Mouse (Mus musculus): ENCODE data around the gene Plekhm2.
A peak's percentile ranks its signal among the peaks of the same experiment; 100 is the strongest.

The Plekhm2 gene

GRCm38 (mm10) chr4:141628661-141629060 is 36.0 kb downstream of the Plekhm2 start:
- DNase-seq = no peak

DNA sequence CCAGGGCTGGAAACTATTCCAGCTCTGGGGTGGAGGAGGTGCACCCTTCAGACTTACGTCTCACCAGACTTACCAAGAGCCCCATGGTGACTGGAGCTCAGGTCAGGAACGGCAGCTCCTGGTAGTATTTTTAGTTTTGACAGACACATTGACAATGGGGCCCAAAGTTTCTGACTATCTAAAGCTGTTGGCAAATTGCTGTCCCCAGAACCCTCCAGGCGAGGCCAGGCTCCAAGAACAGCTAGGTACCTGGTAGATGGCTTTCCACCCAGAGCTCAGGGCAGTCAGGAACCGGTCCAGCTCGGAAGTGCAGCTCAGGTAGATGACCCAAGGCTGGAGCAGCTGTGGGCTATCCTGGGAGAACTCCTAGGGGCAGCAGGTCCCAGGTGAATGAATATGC is 37.2 kb downstream of the Plekhm2 start:
- no peak for DNase-seq

GRCm38 (mm10) chr4:141625774-141626550 is 38.7 kb downstream of the Plekhm2 start:
- no peak for DNase-seq

DNA sequence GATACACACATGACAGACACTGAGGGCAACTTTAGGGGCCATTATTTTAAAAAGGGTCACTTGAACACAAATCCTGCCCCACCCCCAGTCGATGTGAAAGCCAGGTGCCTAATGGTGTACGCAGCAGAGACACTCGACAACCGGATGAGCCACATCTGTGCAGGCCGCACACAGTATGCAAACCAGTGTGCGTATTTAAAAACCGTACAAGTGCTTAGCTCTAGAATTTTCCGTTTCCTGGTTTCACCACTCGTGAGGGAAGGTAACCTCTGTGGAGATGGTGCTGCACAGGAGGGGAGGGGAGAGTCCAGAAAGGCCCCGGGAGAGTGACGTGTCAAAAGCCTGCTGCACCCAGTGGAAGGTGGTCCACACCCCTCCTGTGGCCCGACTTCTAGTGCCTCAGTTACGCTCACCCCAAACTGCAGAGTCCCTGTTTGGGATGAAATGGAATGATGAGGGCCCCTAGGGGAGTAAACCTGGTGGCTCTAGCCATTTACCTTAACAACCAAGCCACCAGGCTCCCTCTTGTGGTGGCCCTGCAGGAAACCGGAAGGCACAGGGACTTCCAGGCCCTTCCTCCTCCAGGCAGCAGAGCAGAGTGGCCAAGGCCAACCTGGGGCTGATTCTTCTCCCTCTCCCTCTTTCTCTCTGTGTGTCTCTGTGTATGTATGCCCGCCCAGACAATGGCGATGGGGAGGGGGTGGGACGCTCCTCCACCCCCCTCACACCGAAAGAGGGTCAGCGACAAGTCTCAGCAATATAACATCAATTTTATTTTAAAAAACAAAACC is 39.5 kb downstream of the Plekhm2 start:
- no peak for DNase-seq

GRCm38 (mm10) chr4:141624134-141624533 is 40.6 kb downstream of the Plekhm2 start:
- DNase-seq = no peak

DNA sequence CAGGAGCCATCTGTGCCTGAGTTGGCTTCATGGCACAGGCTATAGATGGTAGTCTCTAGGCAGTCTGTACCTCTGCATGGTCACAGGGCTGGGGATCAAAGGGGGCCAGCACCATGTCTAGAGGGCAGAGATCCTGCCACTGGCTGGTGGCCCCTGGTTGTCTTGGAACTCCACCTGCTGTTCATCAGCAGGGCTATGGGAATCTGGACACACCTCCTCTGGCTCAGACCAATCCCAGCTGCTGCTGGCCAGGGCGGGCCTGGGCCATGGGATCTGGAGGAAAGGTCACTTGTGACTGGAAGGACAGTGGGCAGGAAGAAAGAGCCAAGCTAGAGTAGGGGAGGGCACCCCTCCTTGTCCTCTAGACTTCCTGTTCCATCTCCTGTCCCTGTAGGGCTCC is 41.0 kb downstream of the Plekhm2 start, which contains the start of gene Slc25a34:
TSS of gene Slc25a34 (minus strand) at position 156 of the 400 bp plus-strand sequence.
- DNase-seq = no peak

DNA sequence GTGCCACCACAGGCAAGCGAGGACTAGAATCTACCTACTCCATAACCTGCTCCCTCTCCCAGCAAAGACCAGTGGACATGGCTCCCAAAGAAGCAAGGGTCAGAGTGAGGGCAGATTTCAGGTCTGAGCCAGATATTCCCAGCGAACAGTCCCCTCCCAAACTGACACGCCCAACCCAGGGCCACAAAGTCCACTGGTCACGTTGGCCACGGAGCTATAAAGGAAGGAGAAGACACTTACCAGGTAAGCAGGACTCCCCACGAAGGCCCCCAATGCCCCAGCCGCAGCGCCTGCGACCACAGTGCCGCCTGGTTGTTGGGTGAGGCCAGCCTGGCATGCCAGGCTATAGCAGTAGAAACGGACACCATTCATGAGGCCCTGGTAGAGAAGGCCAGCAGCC is 41.7 kb downstream of the Plekhm2 start:
- no peak for DNase-seq

GRCm38 (mm10) chr4:141622580-141622979 is 42.1 kb downstream of the Plekhm2 start:
- no peak for DNase-seq

DNA sequence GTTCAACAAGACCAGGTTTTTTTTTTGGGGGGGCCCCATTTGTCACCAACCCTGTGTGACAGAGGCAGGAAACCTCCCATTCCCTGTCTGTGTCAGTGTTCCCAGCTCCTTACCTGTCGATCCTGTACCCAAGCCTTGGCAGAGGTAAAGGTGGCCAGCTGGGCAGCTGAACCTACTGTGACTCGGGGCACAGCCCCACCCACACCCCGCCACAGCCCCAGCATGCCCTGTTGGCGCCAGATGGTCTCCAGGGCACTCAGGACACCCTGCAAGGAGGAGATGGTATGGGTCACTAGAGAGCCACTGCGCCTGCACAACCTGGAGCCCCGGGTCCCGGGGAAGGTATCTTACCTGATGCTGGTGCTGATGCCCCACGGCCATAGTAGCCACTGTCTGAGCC is 42.6 kb downstream of the Plekhm2 start:
- no peak for DNase-seq

DNA sequence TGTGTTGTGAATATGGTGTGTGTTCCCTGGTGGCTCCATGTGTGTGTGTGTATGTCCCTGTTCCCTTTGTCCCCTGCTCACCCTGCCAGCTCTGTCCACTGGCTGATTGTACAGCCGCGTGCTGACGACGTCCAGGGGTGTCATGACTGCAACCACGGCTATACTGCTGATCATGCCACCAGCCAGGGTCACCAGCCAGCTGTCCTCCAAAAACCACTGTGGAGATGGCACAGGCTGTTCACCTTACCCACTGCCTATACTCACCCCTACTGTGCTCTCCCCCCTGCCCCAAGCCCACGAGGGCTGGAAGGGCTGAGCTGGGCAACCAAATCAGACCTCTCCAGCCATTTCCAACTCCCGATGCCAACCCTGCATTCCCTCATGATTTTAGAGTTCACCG is 43.4 kb downstream of the Plekhm2 start:
- DNase-seq = no peak

- DNase-seq = no peak
These were observed 45.3 kb downstream of the Plekhm2 start for GRCm38 (mm10) chr4:141619299-141619883.

GRCm38 (mm10) chr4:141618565-141619243 is 46.0 kb downstream of the Plekhm2 start, which contains the start of gene Tmem82:
Tmem82 (minus strand) TSS chr4:141618633.
- DNase-seq = peak; percentile 63

GRCm38 (mm10) chr4:141617863-141618564 is 46.7 kb downstream of the Plekhm2 start:
- no peak for DNase-seq

DNA sequence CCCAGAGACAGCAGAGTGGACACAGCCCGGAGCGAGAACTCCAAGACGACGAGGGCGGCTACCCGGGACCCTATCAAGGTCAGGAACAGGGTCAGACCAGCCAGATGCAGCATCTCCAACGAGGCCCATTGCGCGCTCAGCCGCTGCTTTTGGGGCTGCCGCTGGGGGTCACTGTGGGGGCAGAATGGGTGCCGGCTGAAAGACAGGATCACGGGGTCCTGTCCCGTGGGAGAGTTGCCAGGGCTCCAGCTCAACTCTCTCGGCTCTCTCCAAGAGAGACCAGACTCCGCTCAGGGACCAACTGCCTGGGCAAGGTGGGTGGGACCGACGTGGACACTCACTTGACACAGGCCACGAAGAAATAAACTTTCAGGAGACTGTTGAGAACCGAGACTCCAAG is 47.4 kb downstream of the Plekhm2 start:
- DNase-seq = no peak

DNA sequence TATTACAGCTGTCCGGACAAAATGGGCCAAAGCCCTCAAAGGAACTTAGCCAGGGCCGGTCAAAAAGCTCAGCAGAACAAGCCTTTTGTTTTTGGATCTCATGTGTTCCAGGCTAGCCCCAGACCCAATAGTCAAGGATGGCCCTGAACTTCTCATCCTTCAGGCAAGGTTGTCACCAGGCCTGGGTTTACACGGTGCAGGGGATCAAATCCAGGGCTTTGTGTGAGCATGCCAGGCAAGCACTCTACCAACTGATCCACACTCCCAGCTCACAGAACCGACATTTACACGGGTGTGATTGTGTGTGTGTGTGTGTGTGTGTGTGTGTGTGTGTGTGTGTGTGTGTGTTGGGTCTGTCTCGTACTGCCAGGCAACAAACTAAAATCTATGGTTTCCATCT is 47.9 kb downstream of the Plekhm2 start:
- no peak for DNase-seq

- DNase-seq = no peak
These were observed 49.8 kb downstream of the Plekhm2 start for GRCm38 (mm10) chr4:141614946-141615345.

- no peak for DNase-seq
These were observed 55.2 kb downstream of the Plekhm2 start for GRCm38 (mm10) chr4:141609538-141609937.

DNA sequence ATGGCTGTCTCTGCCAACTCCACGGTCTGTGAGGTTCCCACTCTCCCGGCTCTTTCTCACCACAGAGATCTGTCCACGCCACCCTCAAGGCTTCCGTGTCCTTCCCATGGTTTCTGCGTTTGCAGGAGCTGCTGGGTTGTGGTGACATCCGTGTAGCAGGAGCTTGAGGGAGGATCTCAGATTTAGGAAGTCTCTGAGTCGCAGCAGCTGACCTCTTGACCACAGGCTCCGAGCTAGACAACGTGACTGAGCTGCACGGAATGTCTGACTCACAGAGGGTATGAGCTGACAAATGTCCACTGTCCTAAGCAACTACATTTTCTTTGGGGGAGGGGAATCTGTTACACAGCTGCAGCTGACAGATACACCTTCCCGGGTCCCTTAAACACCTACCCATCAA is 58.8 kb downstream of the Plekhm2 start, which contains the start of gene Fblim1:
TSS of gene Fblim1 (minus strand) at position 236 of the 400 bp plus-strand sequence.
- no peak for DNase-seq

DNA sequence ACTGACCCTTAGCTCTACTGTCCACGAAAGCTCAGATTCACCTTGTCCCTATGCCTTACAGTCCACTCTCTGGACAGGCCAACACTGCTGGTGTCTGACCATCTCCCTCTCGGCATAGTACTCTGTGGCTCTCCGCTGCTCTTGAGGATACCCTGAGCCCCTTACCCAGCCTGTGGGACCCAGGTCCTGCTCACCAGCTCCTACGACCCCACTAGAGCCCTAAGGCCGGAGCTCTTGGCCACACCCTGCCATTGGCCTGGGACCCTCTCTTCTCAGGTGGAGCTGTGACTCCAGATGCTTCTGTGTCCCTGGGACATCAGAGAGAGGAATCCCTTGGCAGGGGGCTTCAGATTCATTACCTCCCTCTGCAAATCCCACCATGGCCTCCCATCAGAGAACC is 59.3 kb downstream of the Plekhm2 start:
- no peak for DNase-seq

GRCm38 (mm10) chr4:141604493-141604892 is 60.2 kb downstream of the Plekhm2 start:
- no peak for DNase-seq

GRCm38 (mm10) chr4:141603921-141604320 is 60.8 kb downstream of the Plekhm2 start:
- no peak for DNase-seq

- no peak for DNase-seq
These were observed 62.0 kb downstream of the Plekhm2 start for GRCm38 (mm10) chr4:141602523-141603223.

All from cerebellum, adult 9-10 months (tissue).